Mouse (Mus musculus) stomach, postnatal 0 days (tissue): Measurements from ENCODE around the gene Dcaf17.

Source experiments
- CTCF ChIP-seq: IDR thresholded peaks from 2 replicates; pipeline ENCODE4 v1.5.1; 2016; ENCODE audit warnings: antibody characterized with exemption, low read depth, mild to moderate bottlenecking, moderate library complexity
- EP300 ChIP-seq: optimal IDR thresholded peaks from 2 replicates; pipeline ENCODE3; 2016; ENCODE audit warnings: antibody characterized with exemption

GRCm38 (mm10) chr2:71145853-71146252 is 90.7 kb downstream of the Dcaf17 start:
- TF ChIP-seq CTCF: no peak
- TF ChIP-seq EP300: no peak
